Mouse (Mus musculus) heart, postnatal 10 days (tissue): ENCODE results near the gene Coil. TPM values are rescaled to one million over a fixed set of nuclear protein-coding genes. Genes with fewer than 3 reads are reported as not detected.
"Not testable (repeated sequence)": the region's sequence is repeated elsewhere in the genome, so short reads cannot be mapped to it uniquely, and the experiment has no call there.

Experiments used
- DNase-seq, 2 experiments: peaks; one replicate each; pipeline ENCODE4 v3.0.0; 2021
- intact Hi-C: fragments of 180-260 bp; cut with DNase I; formaldehyde crosslinking; loops from one replicate; pipeline ENCODE4 v1.15.1; 2025
- total RNA-seq, 2 experiments: library from RNA; stranded (reverse); gene quantifications; 2 replicates each; pipeline ENCODE4 v1.2.3; 2021

The Coil gene
- total RNA-seq, 2 experiments from 2014 or later, result 6.0 to 7.5 TPM

DNA sequence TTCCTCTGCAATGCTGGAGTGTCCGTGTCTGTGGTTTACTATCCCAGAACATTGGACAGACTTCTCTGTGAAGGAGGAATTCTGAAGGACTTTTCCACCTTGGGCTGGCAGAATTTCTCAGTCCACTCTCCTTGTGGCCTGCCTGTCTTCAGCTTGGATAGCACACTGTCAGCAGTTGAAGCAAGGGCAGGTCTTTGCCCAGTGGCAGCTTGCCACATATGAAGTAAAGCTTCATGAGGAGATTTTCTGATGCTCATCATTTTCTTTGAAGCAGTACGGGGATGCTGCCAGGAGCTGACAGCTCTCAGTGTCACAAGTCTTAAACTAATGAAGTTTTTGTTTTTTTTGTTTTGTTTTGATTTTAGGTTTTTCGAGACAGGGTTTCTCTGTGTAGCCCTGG is 11.2 kb upstream of the Coil start:
- intact Hi-C loops, result no loop called here
- no peak for DNase-seq

DNA sequence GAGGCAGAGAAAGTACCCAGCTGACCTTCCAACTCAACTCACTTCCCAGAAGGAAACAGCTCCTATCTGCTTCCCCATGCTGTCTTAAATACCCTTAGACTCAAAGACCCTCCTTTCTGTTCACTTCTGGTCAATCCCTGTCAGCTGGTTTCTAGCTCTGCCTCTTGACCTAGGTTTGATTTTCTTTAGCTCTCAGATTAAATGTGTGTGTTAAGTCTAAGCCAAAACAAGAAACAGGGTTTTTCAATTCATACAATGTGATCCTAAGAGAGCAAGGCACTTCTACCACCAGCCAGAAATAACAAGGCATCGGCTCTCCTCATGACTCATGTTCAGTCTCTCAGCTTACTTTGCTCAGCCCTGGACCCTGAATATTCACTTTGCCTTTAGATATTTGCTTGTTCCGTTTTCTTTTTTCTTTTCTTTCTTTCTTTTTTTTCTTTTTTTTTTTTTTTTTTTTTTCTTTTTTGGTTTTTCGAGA is 3.1 kb upstream of the Coil start, which contains the start of gene Elobl:
TSS of gene Elobl (minus strand) at position 51 of the 481 bp plus-strand sequence.
- DNase-seq, result no peak
- intact Hi-C loops, result no loop called here

DNA sequence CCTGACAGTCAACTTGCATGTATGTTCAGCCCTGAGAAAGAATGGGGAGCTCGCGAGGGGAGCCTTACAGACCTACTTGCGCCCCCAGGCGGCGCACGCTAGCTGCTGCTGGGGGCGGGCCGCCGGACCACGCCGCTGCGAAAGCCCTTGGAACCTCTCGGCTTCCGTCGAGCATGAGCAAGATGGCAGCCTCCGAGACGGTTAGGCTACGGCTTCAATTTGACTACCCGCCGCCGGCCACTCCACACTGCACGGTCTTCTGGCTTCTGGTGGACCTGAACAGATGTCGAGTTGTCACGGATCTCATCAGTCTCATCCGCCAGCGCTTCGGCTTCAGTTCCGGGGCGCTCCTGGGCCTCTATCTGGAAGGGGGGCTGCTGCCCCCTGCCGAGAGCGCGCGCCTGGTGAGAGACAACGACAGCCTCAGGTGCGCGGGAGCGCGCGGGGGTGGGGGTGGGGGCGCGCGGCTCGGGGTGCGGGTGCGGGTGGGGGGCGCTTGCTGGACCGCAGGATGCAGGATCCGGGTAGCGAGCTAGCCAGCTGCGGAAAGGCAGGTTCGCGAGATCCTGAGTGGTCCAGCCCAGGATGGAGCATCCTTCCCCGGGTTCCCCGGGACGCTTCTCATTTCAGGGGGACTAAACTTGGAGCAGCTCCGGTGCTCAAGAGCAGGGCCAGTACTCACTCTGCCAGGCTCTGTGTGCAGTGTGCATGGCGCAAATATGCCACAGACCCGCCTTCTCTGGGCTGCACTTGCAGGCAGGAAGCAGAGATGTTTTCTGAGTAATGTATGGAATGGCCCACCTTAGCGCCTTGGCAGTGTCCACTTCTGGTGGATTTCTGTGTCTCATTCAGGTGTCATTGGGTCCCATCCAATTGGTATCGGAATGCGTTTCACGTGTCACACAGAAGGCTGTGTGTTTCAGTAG is 4.0 kb downstream of the Coil start:
- intact Hi-C loops, result no loop called here
- DNase-seq, result peak; percentile 94 to 95

DNA sequence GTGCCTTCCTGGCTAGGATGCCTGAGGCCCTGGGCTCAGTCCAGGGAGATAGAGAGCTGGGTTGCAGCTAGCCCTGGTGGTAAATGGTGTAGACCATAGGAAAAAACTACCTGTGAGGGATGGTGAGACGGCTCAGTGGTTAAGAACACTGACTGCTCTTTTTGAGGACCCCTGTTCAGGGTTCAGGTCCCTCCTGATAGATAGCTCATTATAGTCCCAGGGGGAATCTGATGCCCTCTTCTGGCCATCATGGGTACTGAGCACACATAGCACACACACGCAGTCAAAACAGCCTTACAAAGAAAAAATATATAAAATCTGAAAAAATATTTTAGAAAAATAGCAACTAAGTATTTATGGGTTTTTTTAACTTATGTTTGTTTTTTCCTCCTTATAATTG is 6.3 kb downstream of the Coil start:
- intact Hi-C loops, result no loop called here

DNA sequence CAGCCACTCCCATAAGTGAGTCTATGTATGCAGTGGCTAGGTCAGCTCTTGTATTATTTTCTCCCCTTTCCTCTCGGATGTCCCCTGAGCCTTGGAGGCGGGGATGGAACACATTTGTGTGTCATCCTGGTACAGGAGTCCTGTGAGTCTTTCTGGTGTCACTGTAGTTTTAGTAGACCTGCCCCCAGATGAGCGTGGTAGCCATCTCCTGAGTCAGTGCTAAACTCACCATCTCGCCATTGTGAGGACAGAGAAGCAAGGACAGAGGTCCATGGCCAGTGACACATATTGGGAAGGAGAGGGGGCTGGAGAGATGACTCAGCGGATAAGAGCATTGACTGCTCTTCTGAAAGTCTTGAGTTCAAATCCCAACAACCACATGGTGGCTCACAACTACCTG is 7.1 kb downstream of the Coil start:
- intact Hi-C loops, result no loop called here
- no peak for DNase-seq

More for the DNA sequence above, 6.3 kb downstream of the Coil start:
- DNase-seq, result no peak

DNA sequence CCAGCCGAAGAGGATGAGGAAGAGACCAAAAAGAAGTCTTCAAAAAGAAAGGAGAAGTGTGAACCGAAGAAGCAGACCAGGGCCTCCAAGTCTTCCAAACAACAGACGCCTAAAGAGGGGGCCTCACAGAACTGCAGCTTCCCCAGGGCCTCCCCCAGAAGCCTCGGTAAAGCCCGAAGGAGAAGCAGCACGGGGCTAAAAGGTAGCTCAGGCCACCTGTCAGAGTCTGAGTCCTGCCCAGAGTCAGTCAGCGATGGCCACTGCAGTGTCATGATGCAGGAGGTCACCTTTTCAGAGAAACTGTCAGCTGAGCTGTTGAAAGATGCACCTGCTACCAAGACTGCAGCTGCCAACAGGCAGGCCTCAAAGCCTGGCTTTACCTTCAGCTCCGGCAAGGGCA is 11.3 kb downstream of the Coil start:
- DNase-seq, result no peak
- intact Hi-C loops, result no loop called here

DNA sequence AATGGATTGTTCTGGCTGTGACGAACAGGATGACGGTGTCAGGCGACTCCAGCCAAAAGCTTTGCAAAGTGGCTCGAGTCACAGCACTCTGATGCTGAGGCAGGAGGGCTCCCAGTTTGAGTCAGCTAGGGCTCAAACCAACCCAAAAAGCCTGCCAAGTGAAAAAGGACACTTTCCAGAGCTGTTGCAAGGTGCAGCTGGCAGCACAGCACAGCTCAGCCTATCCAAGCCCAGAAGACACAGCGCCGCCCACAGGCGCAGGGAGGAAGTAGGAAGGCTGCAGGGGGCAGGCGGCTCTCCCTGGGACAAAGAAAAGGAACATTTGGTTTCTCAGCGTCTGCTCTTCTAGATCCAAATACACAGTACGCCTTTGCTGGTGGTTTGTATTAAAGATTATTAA is 16.6 kb downstream of the Coil start:
- intact Hi-C loops, result no loop called here
- DNase-seq, result no peak

DNA sequence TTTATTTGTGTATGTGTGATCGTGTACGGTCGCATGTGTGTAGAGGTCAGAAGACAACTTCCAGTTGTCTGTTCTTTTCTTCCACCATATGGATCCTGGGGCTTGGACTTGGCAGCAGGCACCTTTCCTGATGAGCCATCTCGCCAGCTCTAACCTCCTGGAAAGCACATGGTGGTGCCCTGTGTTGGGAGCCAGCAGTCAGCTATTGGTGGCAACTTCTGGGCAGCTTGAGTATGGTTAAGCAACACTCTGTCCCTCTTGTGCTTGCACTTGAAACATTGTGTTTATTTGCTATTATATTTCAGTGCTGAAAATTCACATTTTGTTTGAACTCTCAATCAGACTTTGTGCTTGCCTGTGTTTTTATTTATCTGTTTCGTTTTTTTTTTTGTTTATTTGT is 18.9 kb downstream of the Coil start:
- no peak for DNase-seq
- intact Hi-C loops, result loop anchor here (1.0 kb wide), 1 partner anchor 80 kb away; no protein-coding TSS in a partner anchor

DNA sequence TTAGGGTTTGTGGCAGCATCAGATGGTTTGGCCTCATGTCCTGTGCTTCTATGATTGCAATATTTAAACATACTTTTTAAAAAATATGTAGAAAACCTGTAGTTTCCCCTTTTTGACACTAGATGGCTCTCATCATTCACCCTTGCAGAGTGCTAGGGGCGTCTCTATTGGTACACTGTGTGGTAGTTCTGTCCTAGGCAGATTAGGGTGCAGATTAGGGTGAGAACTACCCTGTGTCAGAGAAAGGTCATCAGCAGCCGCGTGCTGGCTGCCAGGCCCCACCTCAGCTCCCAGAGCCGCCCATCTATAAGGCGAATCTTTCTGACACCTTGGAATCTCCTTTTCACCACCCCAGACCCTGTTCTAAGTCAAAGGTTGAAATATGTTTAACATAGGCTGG is 19.5 kb downstream of the Coil start:
- DNase-seq, result peak in 1 of 2 experiments; percentile 49
- intact Hi-C loops, result loop anchor here (1.0 kb wide), 1 partner anchor 80 kb away; no protein-coding TSS in a partner anchor

DNA sequence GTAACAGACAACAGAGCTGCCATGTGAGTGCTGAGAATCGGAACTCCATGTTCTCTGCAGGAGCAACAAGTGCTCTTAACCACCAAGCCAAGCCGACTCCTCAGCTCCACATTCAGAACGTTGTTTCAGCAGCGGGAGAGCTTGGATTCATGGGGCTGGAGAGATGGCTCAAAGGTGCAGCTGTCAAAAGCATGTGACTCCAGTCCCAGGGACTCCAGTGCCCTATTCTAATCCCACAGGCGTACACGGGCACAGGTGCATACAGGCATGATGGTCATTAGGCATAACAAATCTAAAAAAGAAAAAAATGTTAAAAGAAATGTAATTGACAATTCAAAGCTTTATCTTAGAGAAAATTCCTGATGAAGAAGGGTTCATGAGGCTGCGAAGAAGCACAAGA is 23.1 kb downstream of the Coil start:
- intact Hi-C loops, result loop anchor here (1.0 kb wide), 2 partner anchors 28 to 46 kb away; no protein-coding TSS in a partner anchor
- no peak for DNase-seq

DNA sequence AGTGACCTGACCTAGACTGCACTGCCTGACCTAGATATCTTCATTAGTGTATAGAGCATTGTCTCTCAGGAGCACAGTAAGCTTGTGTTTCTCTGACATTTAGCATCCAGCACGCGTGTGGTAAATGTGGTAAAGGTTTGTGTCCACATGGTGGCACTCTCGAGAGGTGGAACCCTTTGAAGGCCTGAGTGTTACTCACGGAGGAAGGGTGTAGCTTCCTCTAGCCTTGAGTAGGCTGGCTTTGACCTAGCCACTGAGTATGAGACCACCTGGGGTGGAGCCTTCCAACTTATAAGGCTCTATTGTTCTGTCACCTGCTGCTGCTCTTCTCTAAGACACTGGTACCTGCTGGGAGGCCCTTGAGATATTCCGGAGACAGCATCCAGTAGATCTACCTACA is 23.6 kb downstream of the Coil start:
- DNase-seq, result peak; percentile 77 to 84
- intact Hi-C loops, result loop anchor here (1.0 kb wide), 2 partner anchors 28 to 46 kb away; no protein-coding TSS in a partner anchor

DNA sequence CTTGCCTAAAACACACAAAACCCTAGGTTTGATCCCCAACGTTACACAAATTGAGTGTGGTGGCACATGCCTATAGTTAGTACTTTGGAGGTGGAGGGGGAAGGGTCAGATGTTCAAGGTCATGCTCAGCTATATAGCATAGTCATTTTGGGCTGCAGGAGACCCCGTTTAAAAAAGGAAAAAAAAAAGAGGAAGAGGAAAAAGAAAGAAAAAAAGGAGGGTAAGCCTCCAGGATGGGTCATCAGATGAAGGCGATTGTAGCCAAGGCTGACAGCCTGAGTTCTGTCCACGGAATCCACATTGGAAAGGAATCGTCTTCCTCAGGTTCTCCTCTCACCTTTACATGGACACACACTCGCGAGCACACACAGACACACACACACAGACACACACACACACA is 24.4 kb downstream of the Coil start:
- intact Hi-C loops, result no loop called here
- DNase-seq, result no peak

DNA sequence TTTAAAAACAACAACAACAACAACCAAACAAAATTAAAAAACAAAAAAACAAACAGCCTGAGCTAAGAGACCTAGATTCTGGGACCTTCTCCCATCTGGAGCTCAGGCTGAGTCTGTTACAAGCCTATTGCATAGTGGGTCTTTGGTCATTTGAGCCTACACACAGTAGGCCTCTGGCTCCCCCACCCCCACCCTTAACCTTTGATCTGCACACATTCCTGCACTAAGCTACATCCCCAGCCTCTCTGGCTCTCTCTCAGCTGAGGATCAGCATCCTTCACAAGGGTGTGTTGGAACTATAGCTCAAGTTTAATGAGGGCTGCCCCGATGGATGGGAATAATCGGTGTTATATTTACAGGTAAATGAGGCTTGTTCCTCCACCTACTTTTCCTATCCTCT is 25.6 kb downstream of the Coil start:
- DNase-seq, result no peak
- intact Hi-C loops, result no loop called here

DNA sequence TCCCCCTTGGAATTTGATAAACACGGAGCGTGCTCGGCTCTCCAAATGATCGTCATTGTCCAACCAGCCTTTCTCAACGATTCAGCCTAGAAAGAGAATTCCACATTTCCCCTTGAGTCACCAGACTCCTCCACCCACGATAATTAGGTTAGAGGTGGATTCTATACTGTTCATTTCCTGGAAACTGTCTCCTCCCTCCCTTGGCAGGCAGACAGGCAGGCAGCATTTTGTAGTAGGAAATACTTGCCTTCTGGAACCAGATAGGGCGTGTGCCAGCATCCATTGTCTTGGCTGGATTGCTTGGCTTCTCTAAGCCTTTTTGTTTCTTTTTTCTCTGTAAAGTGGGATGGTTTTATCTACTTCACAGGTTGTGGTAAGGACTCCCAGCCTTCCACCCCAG is 26.4 kb downstream of the Coil start:
- intact Hi-C loops, result no loop called here
- DNase-seq, result peak; percentile 58 to 62

DNA sequence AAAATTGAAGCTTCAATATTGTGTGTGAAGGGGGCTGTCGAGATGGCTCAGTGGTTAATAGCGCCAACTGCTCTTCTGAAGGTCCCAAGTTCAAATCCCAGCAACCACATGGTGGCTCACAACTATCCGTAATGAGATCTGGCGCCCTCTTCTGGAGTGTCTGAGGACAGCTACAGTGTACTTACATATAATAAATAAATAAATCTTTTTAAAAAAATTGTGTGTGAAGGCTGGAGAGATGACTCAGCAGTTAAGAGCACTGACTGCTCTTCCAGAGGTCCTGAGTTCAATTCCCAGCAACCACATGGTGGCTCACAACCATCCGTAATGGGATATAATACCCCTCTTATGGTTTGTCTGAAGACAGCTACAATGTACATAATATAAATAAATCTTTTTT is 27.3 kb downstream of the Coil start:
- intact Hi-C loops, DNase-seq: not testable (repeated sequence)

DNA sequence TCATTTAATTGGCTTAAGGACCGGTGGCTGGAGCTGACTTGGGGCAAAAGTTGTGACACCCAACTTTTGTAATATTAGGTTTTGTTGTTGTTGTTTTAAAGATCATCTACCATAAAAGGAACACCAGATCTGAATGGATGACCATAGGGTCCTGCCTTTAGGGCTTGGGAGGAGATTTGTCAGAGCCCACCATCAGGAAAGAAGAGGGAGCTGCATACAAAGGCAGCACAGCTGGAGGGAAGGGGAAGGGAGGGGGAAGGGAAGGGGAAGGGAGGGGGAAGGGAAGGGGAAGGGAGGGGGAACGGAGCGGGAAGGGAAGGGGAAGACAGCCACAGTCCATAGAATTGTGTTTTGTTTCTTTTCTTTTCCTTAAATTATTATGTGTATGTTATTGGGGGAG is 28.4 kb downstream of the Coil start:
- intact Hi-C loops, result no loop called here
- DNase-seq, result no peak

DNA sequence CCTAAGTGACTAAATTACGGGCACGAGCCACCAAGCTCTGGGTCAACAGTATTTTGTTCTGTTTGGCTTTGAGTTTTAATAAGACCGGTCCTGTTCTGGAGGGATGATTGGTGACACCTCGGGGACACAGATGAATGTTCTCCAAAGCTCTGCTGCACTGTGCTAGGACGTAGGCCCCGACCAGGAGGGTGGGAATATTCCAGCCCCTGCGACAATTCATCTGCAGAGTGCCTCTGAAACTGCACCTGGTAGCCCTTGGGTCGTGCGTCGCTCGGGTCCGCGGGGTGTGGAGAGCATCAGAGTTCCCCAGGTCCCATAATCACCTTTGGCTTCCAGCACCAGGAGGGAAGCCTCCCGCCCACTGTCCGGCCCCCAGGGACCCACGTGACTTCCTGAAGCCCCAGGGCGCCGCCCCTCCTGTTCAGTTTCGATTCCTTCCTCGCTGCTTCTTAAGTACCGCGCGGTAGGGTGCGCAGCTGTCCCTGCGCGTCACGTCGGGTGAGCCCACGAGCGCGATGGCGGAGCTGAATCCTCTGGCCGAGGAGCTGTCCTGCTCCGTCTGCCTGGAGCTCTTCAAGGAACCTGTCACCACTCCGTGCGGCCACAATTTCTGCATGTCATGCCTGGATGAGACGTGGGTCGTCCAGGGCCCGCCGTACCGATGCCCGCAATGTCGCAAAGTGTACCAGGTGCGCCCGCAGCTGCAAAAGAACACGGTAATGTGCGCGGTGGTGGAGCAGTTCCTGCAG is 29.1 kb downstream of the Coil start, which contains the start of gene Trim25:
TSS of gene Trim25 (plus strand) at position 403 of the 749 bp plus-strand sequence.
- intact Hi-C loops, result no loop called here
- peak; percentile 94 for DNase-seq

DNA sequence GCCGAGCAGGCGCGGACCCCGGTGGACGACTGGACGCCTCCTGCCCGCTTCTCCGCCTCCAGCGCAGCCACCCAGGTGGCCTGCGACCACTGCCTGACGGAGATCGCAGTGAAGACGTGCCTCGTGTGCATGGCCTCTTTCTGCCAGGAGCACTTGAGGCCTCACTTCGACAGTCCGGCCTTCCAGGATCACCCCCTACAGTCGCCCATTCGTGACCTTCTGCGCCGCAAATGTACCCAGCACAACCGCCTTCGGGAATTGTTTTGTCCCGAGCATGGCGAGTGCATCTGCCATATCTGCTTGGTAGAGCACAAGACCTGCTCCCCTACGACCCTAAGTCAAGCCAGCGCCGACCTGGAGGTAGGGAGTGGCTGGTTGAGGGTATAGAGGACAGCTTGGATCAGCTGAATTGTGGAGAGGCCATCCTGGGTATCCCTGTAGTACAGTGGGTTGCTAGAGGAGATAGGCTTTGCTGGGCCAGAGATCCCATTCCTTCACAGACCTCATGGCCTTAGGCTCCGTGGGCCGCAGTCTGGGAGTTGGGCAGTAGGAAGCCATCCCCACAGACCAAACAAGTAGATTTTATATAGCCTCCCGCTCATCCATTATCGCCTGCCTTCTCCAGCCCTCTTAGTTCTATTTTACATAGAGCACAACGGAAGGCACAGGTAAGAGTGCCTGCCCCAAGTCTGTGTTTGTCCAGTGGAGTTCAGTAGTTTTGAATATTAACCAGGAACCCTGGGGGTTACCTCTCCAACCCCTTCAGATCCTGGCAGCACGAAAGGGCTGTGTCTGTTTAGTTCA is 29.9 kb downstream of the Coil start:
- intact Hi-C loops, result no loop called here
- peak in 1 of 2 experiments; percentile 48 for DNase-seq

DNA sequence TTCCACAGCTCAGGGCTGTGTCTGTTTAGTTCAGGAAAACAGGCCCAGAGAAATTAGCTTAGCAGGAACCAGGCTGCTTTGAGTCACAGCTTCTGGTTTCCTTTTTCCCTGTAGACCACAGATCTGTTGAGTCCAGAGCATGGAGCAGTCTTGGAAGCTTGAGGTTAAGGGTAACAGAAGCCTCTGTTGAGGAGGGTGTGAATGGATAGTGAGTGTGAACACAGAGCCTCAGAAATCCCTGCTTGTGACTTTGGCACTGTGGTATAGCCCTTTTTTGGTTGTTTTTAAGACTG is 30.4 kb downstream of the Coil start:
- intact Hi-C loops, result no loop called here
- no peak for DNase-seq

DNA sequence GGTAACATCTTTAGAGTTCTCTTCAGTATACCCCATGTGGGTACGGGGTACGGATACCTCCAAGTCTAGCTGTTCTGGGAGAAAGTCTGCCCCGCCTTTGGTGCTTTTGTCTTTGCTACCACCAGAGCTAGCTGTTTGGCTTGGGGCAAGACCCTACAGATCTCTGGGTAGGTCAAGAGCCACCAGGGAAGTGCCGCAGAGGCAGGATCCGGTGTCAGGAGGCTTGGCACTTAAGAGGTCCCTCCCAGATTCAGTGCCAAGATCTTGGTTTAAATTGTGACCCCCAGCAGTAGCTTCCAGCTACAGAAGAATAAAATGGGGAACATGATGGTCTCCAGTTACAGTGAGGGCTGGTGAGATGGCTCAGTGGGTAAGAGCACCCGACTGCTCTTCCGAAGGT is 31.5 kb downstream of the Coil start:
- intact Hi-C loops, result no loop called here
- DNase-seq, result no peak

DNA sequence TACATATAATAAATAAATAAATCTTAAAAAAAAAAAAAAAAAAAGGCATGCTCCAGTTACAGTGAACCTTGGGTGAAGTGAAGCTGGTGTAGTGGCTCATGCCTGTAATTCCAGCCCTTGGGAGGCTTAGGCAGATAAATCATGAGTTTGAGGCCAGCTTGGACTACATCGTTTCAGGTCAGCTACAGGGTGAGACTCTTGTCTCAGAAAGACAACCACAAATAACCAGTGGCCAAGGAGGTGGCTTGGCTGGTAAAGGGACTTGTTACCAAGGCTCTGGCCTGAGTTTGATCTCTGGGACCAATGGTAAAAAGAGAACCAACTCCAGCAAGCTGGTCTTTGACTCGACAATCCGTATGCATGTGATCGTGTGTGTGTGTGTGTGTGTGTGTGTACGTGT is 32.0 kb downstream of the Coil start:
- intact Hi-C loops, result loop anchor here (2.0 kb wide), 1 partner anchor 19 kb away; no protein-coding TSS in a partner anchor
- no peak for DNase-seq
